Mouse (Mus musculus): ENCODE data around the gene Ctsw. TPM values are rescaled to one million over a fixed set of nuclear protein-coding genes. Genes with fewer than 3 reads are reported as not detected.

Ctsw gene
- polyA plus RNA-seq, 1 experiment from 2014 or later = 4.5 TPM

DNA sequence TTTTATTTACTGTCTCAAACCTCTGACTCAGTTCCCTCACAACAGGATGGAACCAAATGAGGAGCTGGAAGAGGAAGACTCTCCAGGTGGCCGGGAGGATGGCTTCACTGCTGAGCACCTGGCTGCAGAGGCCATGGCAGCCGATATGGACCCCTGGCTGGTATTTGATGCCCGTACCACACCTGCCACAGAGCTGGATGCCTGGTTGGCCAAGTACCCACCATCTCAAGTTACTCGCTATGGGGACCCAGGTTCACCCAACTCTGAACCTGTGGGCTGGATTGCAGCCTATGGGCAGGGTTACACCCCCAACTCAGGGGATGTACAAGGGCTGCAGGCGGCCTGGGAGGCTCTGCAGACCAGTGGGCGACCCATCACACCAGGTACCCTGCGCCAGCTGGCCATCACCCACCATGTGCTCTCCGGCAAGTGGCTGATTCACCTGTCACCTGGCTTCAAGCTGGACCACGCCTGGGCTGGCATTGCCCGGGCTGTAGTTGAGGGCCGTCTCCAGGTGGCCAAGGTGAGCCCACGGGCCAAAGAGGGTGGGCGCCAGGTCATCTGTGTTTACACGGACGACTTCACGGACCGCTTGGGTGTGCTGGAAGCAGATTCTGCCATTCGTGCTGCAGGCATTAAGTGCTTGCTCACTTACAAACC, 42.3 kb downstream of the Ctsw start:
- Histone ChIP-seq H3K9me3 (replicated peaks) (no peaks in the 10 kb centered on the region), H3K27ac (replicated peaks) (peak overlapping the region; percentile 95), H3K4me2 (peak overlapping the region; percentile 90), H3K27me3 (replicated peaks) (no peaks in the 10 kb centered on the region), H3K36me3 (peaks cover 32% of the 10 kb centered on the region), H3K9ac (replicated peaks) (peak overlapping the region; percentile 93), H3K4me1 (peaks cover 53% of the 10 kb centered on the region), H3K4me3 (replicated peaks) (peak overlapping the region; percentile 88)
- WGBS = 90% methylated on average over 18 of the region's 18 CpGs
- no peak for ATAC-seq (ENCODE audit: low FRiP score)

DNA sequence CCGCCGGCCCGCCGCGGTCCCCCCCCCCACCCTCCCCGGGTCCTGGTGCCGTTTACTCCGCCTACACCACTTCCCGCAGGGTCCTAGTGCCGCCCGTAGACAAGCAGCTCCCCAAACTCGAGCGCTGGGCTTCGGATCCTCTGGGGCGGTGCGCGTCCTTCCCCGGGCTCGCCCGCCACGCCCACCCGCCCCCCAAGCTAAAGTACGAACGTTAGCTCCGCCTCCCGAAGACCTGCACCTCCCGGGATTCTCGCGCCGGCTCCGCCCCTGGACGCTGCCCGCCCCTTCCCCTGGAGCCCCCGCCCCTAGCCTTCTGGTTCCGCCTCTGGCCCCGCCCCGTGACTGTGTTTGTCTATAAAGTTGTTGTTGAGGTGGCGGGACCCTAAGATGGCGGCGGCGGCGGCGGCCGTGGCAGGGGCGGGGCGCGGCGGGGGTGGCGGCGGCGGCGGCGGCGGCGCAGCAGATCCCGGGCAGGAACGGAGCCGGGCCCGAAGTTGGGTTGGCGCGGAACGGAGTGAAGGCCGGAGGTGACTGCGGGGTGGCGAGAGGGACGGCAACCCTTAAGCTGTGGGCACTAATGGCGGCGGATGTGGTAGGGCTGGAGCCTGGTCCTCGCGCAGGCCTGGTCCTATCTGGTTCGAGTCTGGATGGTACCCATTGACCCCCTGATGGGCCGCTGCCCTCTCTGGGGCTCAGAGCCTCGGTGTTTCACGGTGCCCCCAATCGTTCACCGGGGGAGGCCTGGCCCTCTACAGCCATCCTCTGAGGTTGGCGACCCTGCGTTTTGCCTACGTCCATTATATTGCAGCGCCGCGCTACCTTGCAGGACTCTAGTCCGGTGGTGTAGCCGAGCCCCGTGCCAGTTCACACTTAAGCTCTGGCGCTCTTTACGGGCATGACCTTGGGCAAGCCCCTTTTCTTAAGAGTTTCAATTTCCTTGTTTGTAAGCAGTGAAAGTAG, 43.2 kb downstream of the Ctsw start, which contains the start of the genes Drap1 and AI837181:
TSS of gene Drap1 (minus strand) at position 198 of the 960 bp plus-strand sequence.
TSS of gene AI837181 (plus strand) at position 363 of the 960 bp plus-strand sequence.
- H3K27ac ChIP-seq (replicated peaks) = peak within 1 kb of the TSS; percentile 95
- WGBS = under 1% methylated on average over 75 of the region's 87 CpGs
- peaks cover 53% of the 10 kb centered on the region for H3K4me1 ChIP-seq
- no peaks in the 10 kb centered on the region for H3K9me3 ChIP-seq (replicated peaks)
- H3K36me3 ChIP-seq = peaks cover 41% of the 10 kb centered on the region
- ATAC-seq (ENCODE audit: low FRiP score) = peak; percentile 94
- H3K4me2 ChIP-seq = peak within 1 kb of the TSS; percentile 90
- peak within 1 kb of the TSS; percentile 93 for H3K9ac ChIP-seq (replicated peaks)
- H3K27me3 ChIP-seq (replicated peaks) = no peaks in the 10 kb centered on the region
- H3K4me3 ChIP-seq (replicated peaks) = peak within 1 kb of the TSS; percentile 88

DNA sequence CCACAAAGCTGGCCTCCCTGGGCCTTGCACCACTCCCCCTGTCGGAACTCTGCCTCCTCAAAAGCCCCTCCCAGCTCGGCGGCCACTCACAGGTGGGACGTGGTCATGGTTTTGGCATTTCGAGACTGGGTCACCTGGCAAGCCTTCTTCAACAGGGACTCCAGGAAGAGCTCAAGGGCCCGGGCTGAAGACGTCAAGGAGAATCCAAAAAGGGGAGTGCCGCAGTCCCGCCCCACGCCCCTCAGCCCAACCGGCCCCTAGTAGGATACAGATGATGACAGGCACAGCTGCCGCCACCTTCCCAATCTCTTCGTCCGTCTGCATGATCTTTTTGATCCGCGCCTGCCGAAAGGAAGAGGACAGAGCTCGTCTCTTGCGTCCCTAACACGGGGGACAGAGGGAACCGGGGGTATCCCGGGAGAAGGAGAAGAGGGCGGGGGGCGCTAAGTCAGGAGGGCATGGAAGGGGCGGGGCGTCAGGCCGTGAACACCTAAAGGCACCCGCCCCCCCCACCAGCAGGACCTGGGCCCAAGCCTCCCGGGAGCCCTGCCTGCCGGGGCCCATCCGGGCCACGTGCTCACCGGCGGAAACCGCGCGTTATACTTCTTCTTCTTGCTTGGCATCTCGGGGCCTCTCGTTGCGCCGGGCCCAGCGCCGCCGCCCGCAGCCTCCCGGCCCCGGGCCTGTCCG, 44.1 kb downstream of the Ctsw start:
- H3K27ac ChIP-seq (replicated peaks) = peak overlapping the region; percentile 95
- no peaks in the 10 kb centered on the region for H3K27me3 ChIP-seq (replicated peaks)
- H3K9me3 ChIP-seq (replicated peaks) = no peaks in the 10 kb centered on the region
- H3K36me3 ChIP-seq = peaks cover 46% of the 10 kb centered on the region
- H3K4me1 ChIP-seq = peaks cover 53% of the 10 kb centered on the region
- peak; percentile 66 for ATAC-seq (ENCODE audit: low FRiP score)
- peak overlapping the region; percentile 89 for H3K9ac ChIP-seq (replicated peaks)
- H3K4me2 ChIP-seq = peak overlapping the region; percentile 90
- H3K4me3 ChIP-seq (replicated peaks) = peak overlapping the region; percentile 88
- under 1% methylated on average over 39 of the region's 48 CpGs for WGBS

DNA sequence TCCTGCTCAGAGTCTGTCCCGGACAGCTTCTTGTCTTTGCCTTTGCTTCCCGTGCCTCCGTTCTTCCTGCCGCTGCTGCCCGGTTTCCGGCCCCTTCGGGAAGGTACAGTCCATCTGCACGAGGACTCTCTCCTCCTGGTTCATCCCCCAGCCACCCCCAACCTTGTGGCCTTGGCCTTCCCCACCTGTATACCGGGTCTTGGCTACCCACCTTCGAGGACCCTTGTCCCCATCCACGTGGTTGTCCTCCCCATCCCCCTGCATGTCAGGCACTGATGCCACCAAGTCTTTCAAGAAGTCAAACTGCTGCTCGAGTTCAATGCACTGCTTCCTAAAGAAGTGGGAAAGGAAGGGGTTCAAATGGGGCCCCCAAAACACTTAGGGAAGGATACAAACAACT, 44.7 kb downstream of the Ctsw start:
- 67% methylated on average over 12 of the region's 12 CpGs for WGBS
- Histone ChIP-seq H3K4me2 (peak overlapping the region; percentile 90), H3K9ac (replicated peaks) (peak overlapping the region; percentile 89), H3K4me3 (replicated peaks) (peak overlapping the region; percentile 88), H3K27me3 (replicated peaks) (no peaks in the 10 kb centered on the region), H3K9me3 (replicated peaks) (no peaks in the 10 kb centered on the region), H3K27ac (replicated peaks) (peak overlapping the region; percentile 95), H3K36me3 (peaks cover 46% of the 10 kb centered on the region), H3K4me1 (peaks cover 53% of the 10 kb centered on the region)
- no peak for ATAC-seq (ENCODE audit: low FRiP score)

DNA sequence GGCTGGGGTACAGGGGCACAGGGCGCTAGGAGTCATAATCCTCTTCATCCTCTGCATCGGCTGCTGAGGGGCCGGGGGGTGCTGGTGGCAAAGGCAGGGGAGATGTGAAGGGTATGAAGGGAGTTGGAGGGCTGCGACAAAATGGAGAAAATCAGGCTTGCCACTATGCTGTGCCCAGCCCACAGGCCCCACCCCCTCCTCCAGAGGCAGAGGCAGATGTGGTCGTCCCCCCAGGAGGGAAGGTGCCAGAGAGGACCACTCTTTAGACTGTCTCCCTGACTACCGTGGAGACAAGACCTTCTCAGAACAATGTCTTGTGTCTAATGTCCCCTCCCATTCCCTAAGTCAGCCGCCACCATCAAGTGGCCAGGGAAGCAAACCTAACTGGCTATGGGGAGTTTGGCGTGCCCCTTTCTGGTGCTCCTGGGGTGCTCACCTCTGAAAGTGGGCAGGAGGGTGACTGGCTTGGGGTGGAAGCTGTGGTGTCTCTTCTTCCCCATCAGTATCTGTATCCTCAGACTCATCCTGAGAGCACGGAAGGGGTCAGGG, 45.3 kb downstream of the Ctsw start:
- Histone ChIP-seq H3K9me3 (replicated peaks) (no peaks in the 10 kb centered on the region), H3K9ac (replicated peaks) (peak overlapping the region; percentile 89)

DNA sequence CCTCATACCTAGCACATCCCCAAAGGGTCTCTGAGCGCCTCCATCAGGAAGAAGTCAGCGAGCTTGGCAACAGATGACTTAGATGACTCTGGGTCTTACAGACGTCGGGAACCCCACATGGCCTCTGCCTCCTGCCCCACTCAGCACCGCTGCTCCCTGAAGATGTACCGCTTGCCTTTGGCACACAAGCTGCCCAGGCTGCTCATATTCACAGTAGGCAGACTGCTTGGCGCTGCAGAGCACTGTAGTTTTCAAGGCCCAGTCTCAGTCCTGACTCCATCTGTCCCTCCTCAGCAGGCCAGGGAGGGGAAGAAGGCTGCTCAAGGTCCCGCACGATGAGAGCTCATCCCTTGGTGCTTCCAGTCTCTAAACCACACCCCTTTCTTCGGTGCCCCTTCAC, 46.0 kb downstream of the Ctsw start:
- Histone ChIP-seq H3K4me2 (no peak overlapping the region), H3K4me3 (replicated peaks) (no peak overlapping the region), H3K9me3 (replicated peaks) (no peaks in the 10 kb centered on the region), H3K9ac (replicated peaks) (no peak overlapping the region), H3K27ac (replicated peaks) (no peak overlapping the region), H3K4me1 (peaks cover 44% of the 10 kb centered on the region), H3K27me3 (replicated peaks) (no peaks in the 10 kb centered on the region), H3K36me3 (peaks cover 48% of the 10 kb centered on the region)
- 95% methylated on average over 10 of the region's 10 CpGs for WGBS
- no peak for ATAC-seq (ENCODE audit: low FRiP score)

More for the DNA sequence above, 45.3 kb downstream of the Ctsw start:
- peak overlapping the region; percentile 88 for H3K4me3 ChIP-seq (replicated peaks)
- peaks cover 46% of the 10 kb centered on the region for H3K36me3 ChIP-seq
- peaks cover 49% of the 10 kb centered on the region for H3K4me1 ChIP-seq
- WGBS = 70% methylated on average over 9 of the region's 9 CpGs
- H3K27me3 ChIP-seq (replicated peaks) = no peaks in the 10 kb centered on the region
- H3K4me2 ChIP-seq = peak overlapping the region; percentile 90
- no peak for ATAC-seq (ENCODE audit: low FRiP score)
- no peak overlapping the region for H3K27ac ChIP-seq (replicated peaks)

DNA sequence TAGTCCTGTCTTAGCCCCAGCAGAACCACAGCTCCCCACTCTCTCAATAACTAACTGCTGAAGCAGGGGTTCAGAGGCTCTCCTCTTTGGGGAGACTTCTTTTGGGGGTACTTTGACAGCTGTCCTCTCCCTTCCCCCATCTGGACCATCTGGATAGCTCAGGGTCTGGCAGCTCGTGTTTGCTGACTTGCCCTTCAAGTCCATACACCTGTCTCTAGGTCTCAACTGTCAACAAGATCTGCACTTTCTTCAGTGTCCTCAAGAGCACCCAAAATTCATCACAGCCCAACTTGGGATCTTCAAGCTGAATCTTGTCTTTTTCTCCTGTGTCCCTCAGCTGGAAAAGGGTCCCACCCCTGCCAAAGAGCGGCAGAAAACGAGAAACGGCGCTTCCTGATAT, 46.5 kb downstream of the Ctsw start:
- Histone ChIP-seq H3K9me3 (replicated peaks) (no peaks in the 10 kb centered on the region), H3K36me3 (peaks cover 43% of the 10 kb centered on the region), H3K4me3 (replicated peaks) (no peak overlapping the region), H3K4me1 (peaks cover 40% of the 10 kb centered on the region), H3K27me3 (replicated peaks) (no peaks in the 10 kb centered on the region), H3K27ac (replicated peaks) (no peak overlapping the region), H3K9ac (replicated peaks) (no peak overlapping the region), H3K4me2 (no peak overlapping the region)
- ATAC-seq (ENCODE audit: low FRiP score) = no peak
- 90% methylated on average over 5 of the region's 5 CpGs for WGBS

DNA sequence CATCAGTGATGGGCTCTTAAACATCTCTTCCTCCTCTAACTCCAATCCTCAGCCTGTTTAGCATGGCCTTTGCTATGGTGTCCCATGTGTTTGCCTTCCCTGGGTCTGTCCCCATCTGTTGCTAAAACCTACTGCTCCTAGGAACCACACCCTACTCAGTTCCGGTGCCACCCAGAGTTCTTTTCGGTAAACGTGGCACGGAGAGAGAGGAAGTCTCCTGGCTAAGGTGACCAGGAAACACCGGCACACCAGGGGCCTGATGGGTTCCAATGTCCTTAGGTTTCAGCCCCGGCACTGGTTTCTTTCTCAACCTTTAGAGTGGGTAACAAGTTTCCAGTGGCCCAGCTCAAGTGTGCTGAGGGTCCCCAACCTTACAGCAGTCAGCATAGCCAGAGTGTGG, 47.7 kb downstream of the Ctsw start:
- H3K9me3 ChIP-seq (replicated peaks) = no peaks in the 10 kb centered on the region
- H3K4me3 ChIP-seq (replicated peaks) = no peak overlapping the region
- peaks cover 27% of the 10 kb centered on the region for H3K4me1 ChIP-seq
- WGBS = 88% methylated on average over 6 of the region's 6 CpGs
- peaks cover 37% of the 10 kb centered on the region for H3K36me3 ChIP-seq
- no peak overlapping the region for H3K4me2 ChIP-seq
- no peak overlapping the region for H3K9ac ChIP-seq (replicated peaks)
- H3K27ac ChIP-seq (replicated peaks) = no peak overlapping the region
- H3K27me3 ChIP-seq (replicated peaks) = no peaks in the 10 kb centered on the region
- no peak for ATAC-seq (ENCODE audit: low FRiP score)

DNA sequence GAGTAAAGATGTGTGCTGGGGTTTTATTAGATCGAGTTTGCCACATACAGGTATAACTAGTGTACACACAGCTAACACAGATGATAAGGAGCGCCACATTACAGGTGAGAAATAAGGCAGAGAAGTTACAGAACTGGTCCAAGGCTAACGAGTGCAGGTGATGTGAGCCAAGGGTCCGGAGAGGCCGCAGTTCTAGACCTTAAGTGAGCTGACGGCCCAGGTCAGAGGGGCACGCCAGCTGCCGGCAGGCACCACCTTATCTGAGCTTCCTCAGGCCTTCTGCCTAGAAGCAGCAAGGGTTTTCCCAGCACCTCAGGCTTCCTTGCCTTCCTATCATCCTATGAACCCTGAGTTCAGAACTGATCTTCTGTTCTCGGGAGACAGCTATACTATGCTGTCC, 48.7 kb downstream of the Ctsw start:
- no peak for ATAC-seq (ENCODE audit: low FRiP score)
- Histone ChIP-seq H3K4me1 (peaks cover 27% of the 10 kb centered on the region), H3K27ac (replicated peaks) (no peak overlapping the region), H3K36me3 (peaks cover 37% of the 10 kb centered on the region), H3K4me3 (replicated peaks) (no peak overlapping the region), H3K9me3 (replicated peaks) (no peaks in the 10 kb centered on the region), H3K4me2 (no peak overlapping the region), H3K9ac (replicated peaks) (no peak overlapping the region), H3K27me3 (replicated peaks) (no peaks in the 10 kb centered on the region)
- 94% methylated on average over 9 of the region's 9 CpGs for WGBS

DNA sequence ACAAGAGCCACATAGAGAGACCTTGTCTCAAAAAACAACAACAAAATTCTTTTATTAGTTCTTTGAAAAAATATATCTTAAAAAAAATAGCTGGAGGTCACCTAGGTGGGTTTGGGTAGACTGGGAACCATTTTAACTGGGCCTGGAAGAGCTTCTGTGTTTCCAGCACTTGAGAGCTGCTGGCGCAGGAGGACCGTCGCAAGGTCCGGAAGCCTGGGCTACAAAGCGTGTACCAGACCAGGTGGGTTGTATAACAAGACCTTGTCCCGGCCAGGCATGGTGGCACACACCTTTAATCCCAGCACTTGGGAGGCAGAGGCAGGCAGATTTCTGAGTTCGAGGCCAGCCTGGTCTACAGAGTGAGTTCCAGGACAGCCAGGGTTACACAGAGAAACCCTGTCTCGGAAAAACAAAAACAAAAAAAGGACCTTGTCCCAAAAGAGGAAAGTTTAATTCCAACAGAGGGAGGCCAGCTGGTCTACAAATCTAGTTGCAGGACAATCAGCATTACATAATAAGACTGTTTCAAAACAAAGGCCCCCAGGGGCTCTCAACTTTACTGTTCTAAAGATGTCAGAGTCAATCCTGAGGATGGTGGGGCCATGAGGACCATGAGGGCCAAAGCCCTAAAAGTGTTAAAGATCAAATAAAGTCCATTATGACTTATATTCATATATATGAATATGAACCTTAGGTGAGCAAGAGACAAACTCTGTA, 49.4 kb downstream of the Ctsw start:
- peaks cover 37% of the 10 kb centered on the region for H3K36me3 ChIP-seq
- no peak overlapping the region for H3K27ac ChIP-seq (replicated peaks)
- peaks cover 25% of the 10 kb centered on the region for H3K4me1 ChIP-seq
- no peak overlapping the region for H3K9ac ChIP-seq (replicated peaks)
- no peaks in the 10 kb centered on the region for H3K27me3 ChIP-seq (replicated peaks)
- ATAC-seq (ENCODE audit: low FRiP score) = no peak
- H3K4me3 ChIP-seq (replicated peaks) = no peak overlapping the region
- WGBS = 90% methylated on average over 8 of the region's 8 CpGs
- no peak overlapping the region for H3K4me2 ChIP-seq
- H3K9me3 ChIP-seq (replicated peaks) = no peaks in the 10 kb centered on the region

Data from neural tube, embryonic 15.5 days (tissue).